Mouse (Mus musculus) heart, embryonic 15.5 days (tissue): Measurements from ENCODE around the gene Capn9. TPM values are rescaled to one million over a fixed set of nuclear protein-coding genes. Genes with fewer than 3 reads are reported as not detected.

ENCODE experiments used
- ATAC-seq: fragments of 200-750 bp; cut with Nextera tagmentation; replicated peaks from 2 replicates; pipeline ENCODE4 v1.8.0; 2017; ENCODE audit warnings: low read depth, moderate TSS enrichment; ENCODE audit not compliant: insufficient number of reproducible peaks, insufficient read depth, low FRiP score
- H3K27ac ChIP-seq: fragments of 300-500 bp; sonication (generic); 2 replicates; pipeline ENCODE4 v1.5.1; 2015; ENCODE audit warnings: mild to moderate bottlenecking, inconsistent platforms
- H3K27me3 ChIP-seq: fragments of 300-500 bp; sonication (generic); 2 replicates; pipeline ENCODE4 v1.6.1; 2015; ENCODE audit warnings: inconsistent platforms
- H3K36me3 ChIP-seq: fragments of 300-500 bp; sonication (generic); 2 replicates; pipeline ENCODE4 v1.6.1; 2015; ENCODE audit warnings: mild to moderate bottlenecking, inconsistent platforms
- H3K4me1 ChIP-seq: fragments of 300-500 bp; sonication (generic); replicated peaks from 2 replicates; pipeline ENCODE4 v1.6.1; 2015; ENCODE audit warnings: inconsistent platforms
- H3K4me2 ChIP-seq: fragments of 300-500 bp; sonication (generic); 2 replicates; pipeline ENCODE4 v1.6.1; 2015; ENCODE audit warnings: inconsistent platforms, mild to moderate bottlenecking, moderate library complexity
- H3K4me3 ChIP-seq: fragments of 300-500 bp; sonication (generic); 2 replicates; pipeline ENCODE4 v1.5.1; 2015; ENCODE audit warnings: mild to moderate bottlenecking, inconsistent platforms
- H3K9ac ChIP-seq: fragments of 300-500 bp; sonication (generic); 2 replicates; pipeline ENCODE4 v1.6.1; 2015; ENCODE audit warnings: mild to moderate bottlenecking, inconsistent platforms
- H3K9me3 ChIP-seq: fragments of 300-500 bp; sonication (generic); replicated peaks from 2 replicates; pipeline ENCODE4 v1.6.1; 2016; ENCODE audit warnings: inconsistent platforms
- WGBS: fragments of 180-500 bp; shearing (Covaris S2); methylation state at CpG from one replicate; pipeline ENCODE4 v1.1.7; 2015; ENCODE audit warnings: mixed read lengths; 5-methylcytosine and 5-hydroxymethylcytosine counted together
- polyA plus RNA-seq: library from polyadenylated mRNA; unstranded; fragments of >200 nt; fragmentation: Nextera tagmentation; extraction: Ambion mirVana; gene quantifications from 2 replicates; pipeline ENCODE4 v1.2.1, GENCODE M21; 2015

The Capn9 gene
- polyA plus RNA-seq, 1 experiment from 2014 or later: 0.30 TPM

- Histone ChIP-seq H3K9me3 (no peaks in the 10 kb centered on the region), H3K9ac (no peak overlapping the region), H3K4me1 (peaks cover 18% of the 10 kb centered on the region), H3K27ac (peak overlapping the region; percentile 60), H3K36me3 (no peaks in the 10 kb centered on the region), H3K4me3 (no peak overlapping the region), H3K27me3 (no peaks in the 10 kb centered on the region), H3K4me2 (no peak overlapping the region)
- ATAC-seq: peak; percentile 79
- WGBS: 48% methylated on average over 8 of the region's 8 CpGs
Measured at GRCm38 (mm10) chr8:124571732-124572429, 4.0 kb upstream of the Capn9 start.

- H3K4me1 ChIP-seq: peaks cover 18% of the 10 kb centered on the region
- H3K27me3 ChIP-seq: no peaks in the 10 kb centered on the region
- H3K27ac ChIP-seq: no peak overlapping the region
- ATAC-seq: no peak
- no peak overlapping the region for H3K4me3 ChIP-seq
- H3K9me3 ChIP-seq: no peaks in the 10 kb centered on the region
- no peaks in the 10 kb centered on the region for H3K36me3 ChIP-seq
- no peak overlapping the region for H3K4me2 ChIP-seq
- no peak overlapping the region for H3K9ac ChIP-seq
Measured at GRCm38 (mm10) chr8:124572430-124572775, 3.5 kb upstream of the Capn9 start.

GRCm38 (mm10) chr8:124573552-124574340 lies 2.2 kb upstream of the Capn9 start:
- Histone ChIP-seq H3K36me3 (no peaks in the 10 kb centered on the region), H3K4me1 (peaks cover 18% of the 10 kb centered on the region), H3K27ac (peak overlapping the region; percentile 29; the same call in 1 of the 2 replicates), H3K9ac (no peak overlapping the region), H3K27me3 (no peaks in the 10 kb centered on the region), H3K4me3 (no peak overlapping the region), H3K4me2 (0 out of 2 replicates have a peak overlapping the region, but pooled peaks have one; percentile 22), H3K9me3 (no peaks in the 10 kb centered on the region)
- WGBS: 56% methylated on average over 15 of the region's 15 CpGs
- ATAC-seq: peak; percentile 5; the same call in 1 of the 2 replicates

GRCm38 (mm10) chr8:124576751-124577150 lies 840 bp downstream of the Capn9 start:
- no peaks in the 10 kb centered on the region for H3K36me3 ChIP-seq
- peaks cover 7% of the 10 kb centered on the region for H3K4me1 ChIP-seq
- H3K9me3 ChIP-seq: no peaks in the 10 kb centered on the region
- WGBS: 77% methylated on average over 1 of the region's 1 CpGs
- H3K4me2 ChIP-seq: no peak overlapping the region
- no peaks in the 10 kb centered on the region for H3K27me3 ChIP-seq
- no peak overlapping the region for H3K4me3 ChIP-seq
- H3K9ac ChIP-seq: no peak overlapping the region
- no peak overlapping the region for H3K27ac ChIP-seq
- ATAC-seq: no peak

- H3K9ac ChIP-seq: no peak overlapping the region
Measured at GRCm38 (mm10) chr8:124585718-124586425, 10.0 kb downstream of the Capn9 start.

GRCm38 (mm10) chr8:124586556-124586955 lies 10.6 kb downstream of the Capn9 start:
- H3K27me3 ChIP-seq: no peaks in the 10 kb centered on the region
- no peak overlapping the region for H3K9ac ChIP-seq
- peaks cover 14% of the 10 kb centered on the region for H3K4me1 ChIP-seq
- WGBS: 84% methylated on average over 2 of the region's 2 CpGs
- no peaks in the 10 kb centered on the region for H3K9me3 ChIP-seq
- peak overlapping the region; percentile 16; the same call in 1 of the 2 replicates for H3K27ac ChIP-seq
- ATAC-seq: no peak; the same call in 1 of the 2 replicates
- no peak overlapping the region for H3K4me2 ChIP-seq
- H3K4me3 ChIP-seq: no peak overlapping the region
- H3K36me3 ChIP-seq: no peaks in the 10 kb centered on the region

More at GRCm38 (mm10) chr8:124585718-124586425, 10.0 kb downstream of the Capn9 start:
- H3K27me3 ChIP-seq: no peaks in the 10 kb centered on the region
- peaks cover 14% of the 10 kb centered on the region for H3K4me1 ChIP-seq
- WGBS: 38% methylated on average over 3 of the region's 3 CpGs
- no peaks in the 10 kb centered on the region for H3K36me3 ChIP-seq
- H3K4me2 ChIP-seq: no peak overlapping the region
- peak; percentile 70; the same call in 1 of the 2 replicates for ATAC-seq
- no peak overlapping the region for H3K4me3 ChIP-seq
- H3K9me3 ChIP-seq: no peaks in the 10 kb centered on the region
- H3K27ac ChIP-seq: peak overlapping the region; percentile 34

- Histone ChIP-seq H3K36me3 (no peaks in the 10 kb centered on the region), H3K9ac (no peak overlapping the region), H3K4me2 (no peak overlapping the region), H3K9me3 (no peaks in the 10 kb centered on the region), H3K27me3 (no peaks in the 10 kb centered on the region), H3K4me1 (peaks cover 14% of the 10 kb centered on the region), H3K4me3 (no peak overlapping the region), H3K27ac (no peak overlapping the region)
- 74% methylated on average over 4 of the region's 4 CpGs for WGBS
- ATAC-seq: no peak
Measured at GRCm38 (mm10) chr8:124589393-124589792, 13.5 kb downstream of the Capn9 start.

GRCm38 (mm10) chr8:124604066-124604465 lies 28.2 kb downstream of the Capn9 start:
- Histone ChIP-seq H3K4me1 (no peaks in the 10 kb centered on the region), H3K9ac (no peak overlapping the region), H3K36me3 (no peaks in the 10 kb centered on the region), H3K27me3 (0 out of 2 replicates have a peak, but pooled peaks cover 6% of the 10 kb centered on the region), H3K27ac (no peak overlapping the region), H3K4me3 (no peak overlapping the region), H3K9me3 (no peaks in the 10 kb centered on the region), H3K4me2 (no peak overlapping the region)
- 62% methylated on average over 5 of the region's 5 CpGs for whole genome bisulfite sequencing
- no peak for ATAC-seq

GRCm38 (mm10) chr8:124608239-124608971 lies 32.5 kb downstream of the Capn9 start:
- Histone ChIP-seq H3K4me3 (no peak overlapping the region), H3K9ac (no peak overlapping the region), H3K4me2 (no peak overlapping the region), H3K9me3 (no peaks in the 10 kb centered on the region), H3K27me3 (0 out of 2 replicates have a peak, but pooled peaks cover 6% of the 10 kb centered on the region), H3K4me1 (no peaks in the 10 kb centered on the region), H3K27ac (no peak overlapping the region), H3K36me3 (no peaks in the 10 kb centered on the region)
- ATAC-seq: no peak
- 65% methylated on average over 13 of the region's 13 CpGs for WGBS

GRCm38 (mm10) chr8:124608972-124609353 lies 33.1 kb downstream of the Capn9 start:
- Histone ChIP-seq H3K9me3 (no peaks in the 10 kb centered on the region), H3K36me3 (no peaks in the 10 kb centered on the region), H3K4me2 (no peak overlapping the region), H3K27me3 (0 out of 2 replicates have a peak, but pooled peaks cover 6% of the 10 kb centered on the region), H3K27ac (no peak overlapping the region), H3K4me1 (no peaks in the 10 kb centered on the region), H3K4me3 (no peak overlapping the region), H3K9ac (no peak overlapping the region)
- no peak for ATAC-seq
- 59% methylated on average over 9 of the region's 9 CpGs for WGBS

GRCm38 (mm10) chr8:124614325-124614724 lies 38.4 kb downstream of the Capn9 start:
- H3K9ac ChIP-seq: no peak overlapping the region
- no peak for ATAC-seq
- H3K36me3 ChIP-seq: no peaks in the 10 kb centered on the region
- H3K4me2 ChIP-seq: no peak overlapping the region
- peaks cover 13% of the 10 kb centered on the region for H3K27me3 ChIP-seq
- H3K27ac ChIP-seq: no peak overlapping the region
- no peak overlapping the region for H3K4me3 ChIP-seq
- H3K9me3 ChIP-seq: no peaks in the 10 kb centered on the region
- H3K4me1 ChIP-seq: peaks cover 5% of the 10 kb centered on the region
- WGBS: 81% methylated on average over 5 of the region's 6 CpGs
